Mouse (Mus musculus) bone marrow macrophage, adult 2 months (primary cell): ENCODE measurements around the gene Nfat5. TPM values are rescaled to one million over a fixed set of nuclear protein-coding genes. Genes with fewer than 3 reads are reported as not detected.

Experiments
- H3K27ac ChIP-seq: 2 replicates; pipeline ENCODE4 v1.5.1; 2012; ENCODE audit warnings: low read depth, low read length; ENCODE audit not compliant: insufficient read depth
- H3K4me1 ChIP-seq: 2 replicates; pipeline ENCODE4 v1.6.1; 2012; ENCODE audit warnings: low read length; ENCODE audit not compliant: control insufficient read depth, insufficient read depth
- H3K4me3 ChIP-seq: 2 replicates; pipeline ENCODE4 v1.5.1; 2012; ENCODE audit warnings: mild to moderate bottlenecking, low read length, moderate library complexity; ENCODE audit not compliant: insufficient read depth
- CTCF ChIP-seq: IDR thresholded peaks from 2 replicates; pipeline ENCODE4 v1.5.1; 2012; ENCODE audit warnings: low read depth, mild to moderate bottlenecking, low read length, moderate library complexity
- POLR2A ChIP-seq: IDR thresholded peaks from 2 replicates; pipeline ENCODE4 v1.6.1; 2012; ENCODE audit warnings: mild to moderate bottlenecking, low read depth, low read length, borderline replicate concordance
- polyA plus RNA-seq: library from polyadenylated mRNA; stranded (reverse); fragments of >200 nt; gene quantifications from 2 replicates; pipeline ENCODE4 v1.2.4, GENCODE M21; 2012; ENCODE audit not compliant: missing spikeins, insufficient read depth, insufficient read length

The Nfat5 gene
- polyA plus RNA-seq, 1 experiment: 45.9 TPM

GRCm38 (mm10) chr8:107370311-107370710, 77.0 kb downstream of the Nfat5 start:
- Histone ChIP-seq H3K4me3 (no peak overlapping the region), H3K27ac (no peak overlapping the region), H3K4me1 (no peaks in the 10 kb centered on the region)
- TF ChIP-seq CTCF: no peak
- TF ChIP-seq POLR2A: no peak

- Histone ChIP-seq H3K4me1 (peaks cover 4% of the 10 kb centered on the region; the same call in 1 of the 2 replicates), H3K4me3 (no peak overlapping the region), H3K27ac (no peak overlapping the region)
- TF ChIP-seq POLR2A: no peak
- TF ChIP-seq CTCF: no peak
These were observed 84.1 kb downstream of the Nfat5 start for GRCm38 (mm10) chr8:107377346-107377745.

GRCm38 (mm10) chr8:107380734-107381133, 87.5 kb downstream of the Nfat5 start:
- TF ChIP-seq CTCF: no peak
- TF ChIP-seq POLR2A: no peak
- no peak overlapping the region for H3K27ac ChIP-seq
- no peak overlapping the region for H3K4me3 ChIP-seq
- H3K4me1 ChIP-seq: peaks cover 4% of the 10 kb centered on the region; the same call in 1 of the 2 replicates

- Histone ChIP-seq H3K4me3 (no peak overlapping the region), H3K4me1 (peaks cover 4% of the 10 kb centered on the region; the same call in 1 of the 2 replicates), H3K27ac (no peak overlapping the region)
- TF ChIP-seq CTCF: no peak
- TF ChIP-seq POLR2A: no peak
These were observed 88.4 kb downstream of the Nfat5 start for GRCm38 (mm10) chr8:107381666-107382065.

- Histone ChIP-seq H3K4me3 (no peak overlapping the region), H3K27ac (no peak overlapping the region), H3K4me1 (peaks cover 4% of the 10 kb centered on the region; the same call in 1 of the 2 replicates)
- TF ChIP-seq CTCF (no peak), POLR2A (no peak)
These were observed 89.6 kb downstream of the Nfat5 start for GRCm38 (mm10) chr8:107382898-107383297.

- Histone ChIP-seq H3K27ac (no peak overlapping the region), H3K4me3 (no peak overlapping the region), H3K4me1 (no peaks in the 10 kb centered on the region)
- no peak for TF ChIP-seq CTCF
- no peak for TF ChIP-seq POLR2A
These were observed 91.4 kb downstream of the Nfat5 start for GRCm38 (mm10) chr8:107384651-107385050.

GRCm38 (mm10) chr8:107385063-107385462, 91.8 kb downstream of the Nfat5 start:
- Histone ChIP-seq H3K27ac (no peak overlapping the region), H3K4me1 (no peaks in the 10 kb centered on the region), H3K4me3 (no peak overlapping the region)
- TF ChIP-seq CTCF (no peak), POLR2A (no peak)

GRCm38 (mm10) chr8:107386171-107386570, 92.9 kb downstream of the Nfat5 start:
- TF ChIP-seq CTCF (no peak), POLR2A (no peak)
- Histone ChIP-seq H3K4me3 (no peak overlapping the region), H3K4me1 (no peaks in the 10 kb centered on the region), H3K27ac (no peak overlapping the region)

- TF ChIP-seq CTCF: no peak
- TF ChIP-seq POLR2A: no peak
- Histone ChIP-seq H3K4me3 (no peak overlapping the region), H3K4me1 (no peaks in the 10 kb centered on the region), H3K27ac (no peak overlapping the region)
These were observed 93.4 kb downstream of the Nfat5 start for GRCm38 (mm10) chr8:107386642-107387041.

- Histone ChIP-seq H3K27ac (no peak overlapping the region), H3K4me1 (no peaks in the 10 kb centered on the region), H3K4me3 (no peak overlapping the region)
- TF ChIP-seq POLR2A (no peak), CTCF (no peak)
These were observed 94.6 kb downstream of the Nfat5 start for GRCm38 (mm10) chr8:107387861-107388260.

- TF ChIP-seq POLR2A: no peak
- TF ChIP-seq CTCF: no peak
- Histone ChIP-seq H3K4me3 (no peak overlapping the region), H3K27ac (no peak overlapping the region), H3K4me1 (no peaks in the 10 kb centered on the region)
These were observed 96.3 kb downstream of the Nfat5 start for GRCm38 (mm10) chr8:107389557-107389956.
